Mouse (Mus musculus): ENCODE measurements around the gene C130026I21Rik. TPM values are rescaled to one million over a fixed set of nuclear protein-coding genes. Genes with fewer than 3 reads are reported as not detected.
"Not testable (repeated sequence)": the region's sequence is repeated elsewhere in the genome, so short reads cannot be mapped to it uniquely, and the experiment has no call there.

C130026I21Rik gene
- polyA plus RNA-seq (2017; shearing (Covaris generic)), result 10 to 100 TPM; 59.8 to 67.0 TPM

GRCm38 (mm10) chr1:85270466-85270865 is at the start of gene C130026I21Rik:
Gene C130026I21Rik, minus strand, starts transcription at chr1:85270566.
- not testable (repeated sequence) for ATAC-seq

- ATAC-seq, result not testable (repeated sequence)
Observed at GRCm38 (mm10) chr1:85287063-85287462, 16.7 kb upstream of the C130026I21Rik start.

GRCm38 (mm10) chr1:85276421-85276820 is 6.1 kb upstream of the C130026I21Rik start:
- not testable (repeated sequence) for ATAC-seq

- not testable (repeated sequence) for ATAC-seq
Observed at GRCm38 (mm10) chr1:85258634-85259033, 11.7 kb downstream of the C130026I21Rik start.

- ATAC-seq, result not testable (repeated sequence)
Observed at GRCm38 (mm10) chr1:85255217-85255616, 15.1 kb downstream of the C130026I21Rik start.

GRCm38 (mm10) chr1:85251211-85251610 is 19.2 kb downstream of the C130026I21Rik start:
- ATAC-seq, result not testable (repeated sequence)

GRCm38 (mm10) chr1:85248985-85249384 is 21.4 kb downstream of the C130026I21Rik start:
- ATAC-seq, result not testable (repeated sequence)

GRCm38 (mm10) chr1:85246776-85247460 is 23.4 kb downstream of the C130026I21Rik start:
- not testable (repeated sequence) for ATAC-seq

GRCm38 (mm10) chr1:85246266-85246665 is 24.1 kb downstream of the C130026I21Rik start:
- not testable (repeated sequence) for ATAC-seq

GRCm38 (mm10) chr1:85244941-85245340 is 25.4 kb downstream of the C130026I21Rik start:
- not testable (repeated sequence) for ATAC-seq

- not testable (repeated sequence) for ATAC-seq
Observed at GRCm38 (mm10) chr1:85243023-85243422, 27.3 kb downstream of the C130026I21Rik start.

GRCm38 (mm10) chr1:85239018-85239775 is 31.2 kb downstream of the C130026I21Rik start:
- not testable (repeated sequence) for ATAC-seq

- ATAC-seq, result not testable (repeated sequence)
Observed at GRCm38 (mm10) chr1:85206531-85206930, 63.8 kb downstream of the C130026I21Rik start.

GRCm38 (mm10) chr1:85199523-85199922 is 70.8 kb downstream of the C130026I21Rik start:
- ATAC-seq, result not testable (repeated sequence)

GRCm38 (mm10) chr1:85198647-85199350 is 71.6 kb downstream of the C130026I21Rik start:
- ATAC-seq, result not testable (repeated sequence)

GRCm38 (mm10) chr1:85196732-85197131 is 73.6 kb downstream of the C130026I21Rik start:
- ATAC-seq, result not testable (repeated sequence)

GRCm38 (mm10) chr1:85193761-85194160 is 76.6 kb downstream of the C130026I21Rik start:
- not testable (repeated sequence) for ATAC-seq

- not testable (repeated sequence) for ATAC-seq
Observed at GRCm38 (mm10) chr1:85181981-85182380, 88.4 kb downstream of the C130026I21Rik start.

GRCm38 (mm10) chr1:85178971-85179370 is 91.4 kb downstream of the C130026I21Rik start:
- not testable (repeated sequence) for ATAC-seq

GRCm38 (mm10) chr1:85162841-85163240 is 107.5 kb downstream of the C130026I21Rik start:
- not testable (repeated sequence) for ATAC-seq

- ATAC-seq, result not testable (repeated sequence)
Observed at GRCm38 (mm10) chr1:85155151-85155550, 115.2 kb downstream of the C130026I21Rik start.

- not testable (repeated sequence) for ATAC-seq
Observed at GRCm38 (mm10) chr1:85133671-85134070, 136.7 kb downstream of the C130026I21Rik start.

- not testable (repeated sequence) for ATAC-seq
Observed at GRCm38 (mm10) chr1:85121841-85122240, 148.5 kb downstream of the C130026I21Rik start.
